Mouse (Mus musculus) CD8-positive naive resting alpha-beta T cell, adult 57 days (primary cell): ENCODE data around the gene Mstn. TPM values are rescaled to one million over a fixed set of nuclear protein-coding genes. Genes with fewer than 3 reads are reported as not detected.

Experiments used
- total RNA-seq: library from RNA; stranded (reverse); gene quantifications from one replicate; pipeline ENCODE4 v1.2.4, GENCODE M21; 2023

Mstn gene
- not detected for total RNA-seq

DNA sequence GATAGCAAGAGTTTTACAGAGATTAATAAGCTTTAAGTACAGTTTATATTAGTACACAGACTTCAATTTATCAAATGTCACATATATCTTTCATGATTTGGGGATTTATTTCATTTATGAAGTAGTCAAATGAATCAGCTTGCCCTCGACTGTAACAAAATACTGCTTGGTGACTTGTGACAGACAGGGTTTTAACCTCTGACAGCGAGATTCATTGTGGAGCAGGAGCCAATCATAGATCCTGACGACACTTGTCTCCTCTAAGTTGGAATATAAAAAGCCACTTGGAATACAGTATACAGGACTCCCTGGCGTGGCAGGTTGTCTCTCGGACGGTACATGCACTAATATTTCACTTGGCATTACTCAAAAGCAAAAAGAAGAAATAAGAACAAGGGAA, at the start of gene Mstn:
Mstn (plus strand) TSS at position 301 of the 400 bp plus-strand sequence.

GRCm38 (mm10) chr1:53020079-53020478, 41.4 kb upstream of the Mstn start, which contains the start of gene 1700019D03Rik:
TSS of gene 1700019D03Rik (minus strand) at chr1:53020179.

Other genes with a start within 250 kb of the Mstn start
- 59.3 TPM for gene Inpp1, start 244.0 kb upstream of the Mstn start, total RNA-seq
- gene Hibch, start 216.7 kb upstream of the Mstn start, total RNA-seq = 16.7 TPM
- 0.64 TPM for gene 1700019D03Rik, start 41.5 kb upstream of the Mstn start, total RNA-seq
- not detected for gene 1700019A02Rik, start 126.0 kb downstream of the Mstn start, total RNA-seq
- gene Pms1, start 235.4 kb downstream of the Mstn start, total RNA-seq = 19.6 TPM
- 16.3 TPM for gene Ormdl1, start 235.5 kb downstream of the Mstn start, total RNA-seq
- not detected for gene Gm28778, start 235.5 kb downstream of the Mstn start, total RNA-seq